Mouse (Mus musculus): ENCODE data around the gene Runx2. TPM values are rescaled to one million over a fixed set of nuclear protein-coding genes. Genes with fewer than 3 reads are reported as not detected.

Runx2 gene
- polyA plus RNA-seq, 1 experiment from 2014 or later, result 0.25 TPM

- no peaks in the 10 kb centered on the region for H3K36me3 ChIP-seq (ENCODE audit: control insufficient read depth, insufficient read depth)
- peak overlapping the region; percentile 77 for H3K4me2 ChIP-seq (ENCODE audit: low read depth, low read length)
- ATAC-seq (replicated peaks; ENCODE audit: extremely low read depth, insufficient read depth, low FRiP score), result peak; percentile 81
- no peaks in the 10 kb centered on the region; the same call in 1 of the 2 replicates for H3K9me3 ChIP-seq (replicated peaks; ENCODE audit: control insufficient read depth, low read length)
- H3K4me3 ChIP-seq (ENCODE audit: low read length), result peak overlapping the region; percentile 81
- WGBS, result 0% methylated on average over 34 of the region's 35 CpGs
- H3K4me1 ChIP-seq (ENCODE audit: control insufficient read depth, insufficient read depth, low read length), result no peaks in the 10 kb centered on the region; the same call in 1 of the 2 replicates
- no peaks in the 10 kb centered on the region for H3K27me3 ChIP-seq (ENCODE audit: control insufficient read depth, insufficient read depth, low read length)
- H3K27ac ChIP-seq (ENCODE audit: low read length), result peak overlapping the region; percentile 88
- H3K9ac ChIP-seq (ENCODE audit: low read length), result peak overlapping the region; percentile 92
Observed at GRCm38 (mm10) chr17:44777337-44777804, 37.2 kb downstream of the Runx2 start.

- peak; percentile 95 for ATAC-seq (replicated peaks; ENCODE audit: extremely low read depth, insufficient read depth, low FRiP score)
- under 1% methylated on average over 38 of the region's 40 CpGs for WGBS
- peak within 1 kb of the TSS; percentile 92 for H3K9ac ChIP-seq (ENCODE audit: low read length)
- H3K36me3 ChIP-seq (ENCODE audit: control insufficient read depth, insufficient read depth), result no peaks in the 10 kb centered on the region
- H3K4me1 ChIP-seq (ENCODE audit: control insufficient read depth, insufficient read depth, low read length), result no peaks in the 10 kb centered on the region; the same call in 1 of the 2 replicates
- no peaks in the 10 kb centered on the region; the same call in 1 of the 2 replicates for H3K9me3 ChIP-seq (replicated peaks; ENCODE audit: control insufficient read depth, low read length)
- no peaks in the 10 kb centered on the region for H3K27me3 ChIP-seq (ENCODE audit: control insufficient read depth, insufficient read depth, low read length)
- peak within 1 kb of the TSS; percentile 88 for H3K27ac ChIP-seq (ENCODE audit: low read length)
- H3K4me2 ChIP-seq (ENCODE audit: low read depth, low read length), result peak within 1 kb of the TSS; percentile 81
- peak within 1 kb of the TSS; percentile 81 for H3K4me3 ChIP-seq (ENCODE audit: low read length)
Observed at GRCm38 (mm10) chr17:44776738-44777270, 37.8 kb downstream of the Runx2 start, which contains the start of gene Supt3. Gene Supt3, plus strand, starts transcription at chr17:44777152.

- H3K36me3 ChIP-seq (ENCODE audit: control insufficient read depth, insufficient read depth), result no peaks in the 10 kb centered on the region
- H3K27me3 ChIP-seq (ENCODE audit: control insufficient read depth, insufficient read depth, low read length), result no peaks in the 10 kb centered on the region
- no peak overlapping the region for H3K4me2 ChIP-seq (ENCODE audit: low read depth, low read length)
- H3K4me1 ChIP-seq (ENCODE audit: control insufficient read depth, insufficient read depth, low read length), result no peaks in the 10 kb centered on the region
- H3K4me3 ChIP-seq (ENCODE audit: low read length), result no peak overlapping the region
- no peak for ATAC-seq (replicated peaks; ENCODE audit: extremely low read depth, insufficient read depth, low FRiP score)
- no peaks in the 10 kb centered on the region; the same call in 1 of the 2 replicates for H3K9me3 ChIP-seq (replicated peaks; ENCODE audit: control insufficient read depth, low read length)
- H3K27ac ChIP-seq (ENCODE audit: low read length), result no peak overlapping the region
- H3K9ac ChIP-seq (ENCODE audit: low read length), result no peak overlapping the region
- 81% methylated on average over 2 of the region's 2 CpGs for WGBS
Observed at GRCm38 (mm10) chr17:44772576-44772975, 42.0 kb downstream of the Runx2 start.

GRCm38 (mm10) chr17:44770871-44771270 lies 43.7 kb downstream of the Runx2 start:
- WGBS, result 85% methylated on average over 2 of the region's 2 CpGs
- no peaks in the 10 kb centered on the region for H3K4me1 ChIP-seq (ENCODE audit: control insufficient read depth, insufficient read depth, low read length)
- H3K4me3 ChIP-seq (ENCODE audit: low read length), result no peak overlapping the region
- no peak overlapping the region for H3K4me2 ChIP-seq (ENCODE audit: low read depth, low read length)
- no peak overlapping the region for H3K9ac ChIP-seq (ENCODE audit: low read length)
- H3K36me3 ChIP-seq (ENCODE audit: control insufficient read depth, insufficient read depth), result no peaks in the 10 kb centered on the region
- H3K27ac ChIP-seq (ENCODE audit: low read length), result no peak overlapping the region
- H3K27me3 ChIP-seq (ENCODE audit: control insufficient read depth, insufficient read depth, low read length), result no peaks in the 10 kb centered on the region
- ATAC-seq (replicated peaks; ENCODE audit: extremely low read depth, insufficient read depth, low FRiP score), result no peak
- no peaks in the 10 kb centered on the region; the same call in 1 of the 2 replicates for H3K9me3 ChIP-seq (replicated peaks; ENCODE audit: control insufficient read depth, low read length)

GRCm38 (mm10) chr17:44768522-44768921 lies 46.1 kb downstream of the Runx2 start:
- no peaks in the 10 kb centered on the region for H3K36me3 ChIP-seq (ENCODE audit: control insufficient read depth, insufficient read depth)
- ATAC-seq (replicated peaks; ENCODE audit: extremely low read depth, insufficient read depth, low FRiP score), result no peak
- H3K27me3 ChIP-seq (ENCODE audit: control insufficient read depth, insufficient read depth, low read length), result no peaks in the 10 kb centered on the region
- WGBS, result 65% methylated on average over 5 of the region's 5 CpGs
- H3K4me1 ChIP-seq (ENCODE audit: control insufficient read depth, insufficient read depth, low read length), result no peaks in the 10 kb centered on the region
- H3K9ac ChIP-seq (ENCODE audit: low read length), result no peak overlapping the region
- H3K4me3 ChIP-seq (ENCODE audit: low read length), result no peak overlapping the region
- H3K27ac ChIP-seq (ENCODE audit: low read length), result no peak overlapping the region
- no peak overlapping the region for H3K4me2 ChIP-seq (ENCODE audit: low read depth, low read length)
- H3K9me3 ChIP-seq (replicated peaks; ENCODE audit: control insufficient read depth, low read length), result no peaks in the 10 kb centered on the region

GRCm38 (mm10) chr17:44767375-44767774 lies 47.2 kb downstream of the Runx2 start:
- WGBS, result 86% methylated on average over 1 of the region's 1 CpGs
- Histone ChIP-seq H3K4me2 (ENCODE audit: low read depth, low read length) (no peak overlapping the region), H3K27me3 (ENCODE audit: control insufficient read depth, insufficient read depth, low read length) (no peaks in the 10 kb centered on the region), H3K9ac (ENCODE audit: low read length) (no peak overlapping the region), H3K36me3 (ENCODE audit: control insufficient read depth, insufficient read depth) (no peaks in the 10 kb centered on the region), H3K9me3 (replicated peaks; ENCODE audit: control insufficient read depth, low read length) (no peaks in the 10 kb centered on the region), H3K27ac (ENCODE audit: low read length) (no peak overlapping the region), H3K4me1 (ENCODE audit: control insufficient read depth, insufficient read depth, low read length) (no peaks in the 10 kb centered on the region), H3K4me3 (ENCODE audit: low read length) (no peak overlapping the region)
- no peak for ATAC-seq (replicated peaks; ENCODE audit: extremely low read depth, insufficient read depth, low FRiP score)

- no peak overlapping the region for H3K27ac ChIP-seq (ENCODE audit: low read length)
- 42% methylated on average over 2 of the region's 2 CpGs for WGBS
- no peak for ATAC-seq (replicated peaks; ENCODE audit: extremely low read depth, insufficient read depth, low FRiP score)
Observed at GRCm38 (mm10) chr17:44766975-44767374, 47.6 kb downstream of the Runx2 start.

GRCm38 (mm10) chr17:44766318-44766717 lies 48.3 kb downstream of the Runx2 start:
- 85% methylated on average over 11 of the region's 11 CpGs for WGBS
- no peak overlapping the region for H3K4me2 ChIP-seq (ENCODE audit: low read depth, low read length)
- no peak overlapping the region for H3K4me3 ChIP-seq (ENCODE audit: low read length)
- no peaks in the 10 kb centered on the region for H3K9me3 ChIP-seq (replicated peaks; ENCODE audit: control insufficient read depth, low read length)
- no peak overlapping the region for H3K27ac ChIP-seq (ENCODE audit: low read length)
- no peak for ATAC-seq (replicated peaks; ENCODE audit: extremely low read depth, insufficient read depth, low FRiP score)
- no peak overlapping the region for H3K9ac ChIP-seq (ENCODE audit: low read length)
- H3K4me1 ChIP-seq (ENCODE audit: control insufficient read depth, insufficient read depth, low read length), result no peaks in the 10 kb centered on the region
- H3K27me3 ChIP-seq (ENCODE audit: control insufficient read depth, insufficient read depth, low read length), result no peaks in the 10 kb centered on the region
- no peaks in the 10 kb centered on the region for H3K36me3 ChIP-seq (ENCODE audit: control insufficient read depth, insufficient read depth)

More at GRCm38 (mm10) chr17:44766975-44767374, 47.6 kb downstream of the Runx2 start:
- Histone ChIP-seq H3K36me3 (ENCODE audit: control insufficient read depth, insufficient read depth) (no peaks in the 10 kb centered on the region), H3K4me2 (ENCODE audit: low read depth, low read length) (no peak overlapping the region), H3K27me3 (ENCODE audit: control insufficient read depth, insufficient read depth, low read length) (no peaks in the 10 kb centered on the region), H3K9me3 (replicated peaks; ENCODE audit: control insufficient read depth, low read length) (no peaks in the 10 kb centered on the region), H3K9ac (ENCODE audit: low read length) (no peak overlapping the region), H3K4me3 (ENCODE audit: low read length) (no peak overlapping the region), H3K4me1 (ENCODE audit: control insufficient read depth, insufficient read depth, low read length) (no peaks in the 10 kb centered on the region)

GRCm38 (mm10) chr17:44745378-44745777 lies 69.2 kb downstream of the Runx2 start:
- ATAC-seq (replicated peaks; ENCODE audit: extremely low read depth, insufficient read depth, low FRiP score), result no peak
- Histone ChIP-seq H3K9me3 (replicated peaks; ENCODE audit: control insufficient read depth, low read length) (peaks cover 3% of the 10 kb centered on the region; the same call in 1 of the 2 replicates), H3K36me3 (ENCODE audit: control insufficient read depth, insufficient read depth) (no peaks in the 10 kb centered on the region), H3K4me1 (ENCODE audit: control insufficient read depth, insufficient read depth, low read length) (no peaks in the 10 kb centered on the region), H3K4me3 (ENCODE audit: low read length) (no peak overlapping the region), H3K9ac (ENCODE audit: low read length) (no peak overlapping the region), H3K4me2 (ENCODE audit: low read depth, low read length) (no peak overlapping the region), H3K27ac (ENCODE audit: low read length) (no peak overlapping the region), H3K27me3 (ENCODE audit: control insufficient read depth, insufficient read depth, low read length) (no peaks in the 10 kb centered on the region; the same call in 1 of the 2 replicates)
- WGBS, result 83% methylated on average over 8 of the region's 8 CpGs
